Mouse (Mus musculus): ENCODE results near the gene Cldn7.
"Not testable (repeated sequence)": the region's sequence is repeated elsewhere in the genome, so short reads cannot be mapped to it uniquely, and the experiment has no call there.

Cldn7 gene

GRCm38 (mm10) chr11:69964650-69965270, at the start of gene Cldn7:
Cldn7 (plus strand) TSS chr11:69964779.
- no peak for DNase-seq

DNA sequence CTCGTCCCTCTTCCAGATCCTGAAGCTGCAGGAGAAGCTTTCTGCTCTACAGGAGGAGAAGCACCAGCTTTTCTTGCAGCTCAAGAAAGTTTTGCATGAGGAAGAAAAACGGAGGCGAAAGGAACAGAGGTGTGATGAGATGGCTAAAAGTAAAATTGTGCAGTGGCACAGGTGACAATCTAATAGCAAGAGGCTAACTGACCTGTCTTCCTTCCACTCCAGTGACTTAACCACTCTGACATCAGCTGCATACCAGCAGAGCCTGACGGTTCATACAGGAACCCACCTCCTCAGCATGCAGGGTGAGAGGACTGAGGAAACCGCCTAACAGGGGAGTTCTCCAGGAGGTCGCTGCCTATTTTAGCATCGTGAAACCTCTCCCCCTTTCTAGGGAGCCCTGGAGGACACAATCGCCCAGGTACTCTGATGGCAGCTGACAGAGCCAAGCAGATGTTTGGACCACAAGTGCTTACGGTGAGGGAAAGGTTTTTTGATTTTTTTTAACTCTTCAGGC, 49.6 kb upstream of the Cldn7 start:
- DNase-seq = no peak

DNA sequence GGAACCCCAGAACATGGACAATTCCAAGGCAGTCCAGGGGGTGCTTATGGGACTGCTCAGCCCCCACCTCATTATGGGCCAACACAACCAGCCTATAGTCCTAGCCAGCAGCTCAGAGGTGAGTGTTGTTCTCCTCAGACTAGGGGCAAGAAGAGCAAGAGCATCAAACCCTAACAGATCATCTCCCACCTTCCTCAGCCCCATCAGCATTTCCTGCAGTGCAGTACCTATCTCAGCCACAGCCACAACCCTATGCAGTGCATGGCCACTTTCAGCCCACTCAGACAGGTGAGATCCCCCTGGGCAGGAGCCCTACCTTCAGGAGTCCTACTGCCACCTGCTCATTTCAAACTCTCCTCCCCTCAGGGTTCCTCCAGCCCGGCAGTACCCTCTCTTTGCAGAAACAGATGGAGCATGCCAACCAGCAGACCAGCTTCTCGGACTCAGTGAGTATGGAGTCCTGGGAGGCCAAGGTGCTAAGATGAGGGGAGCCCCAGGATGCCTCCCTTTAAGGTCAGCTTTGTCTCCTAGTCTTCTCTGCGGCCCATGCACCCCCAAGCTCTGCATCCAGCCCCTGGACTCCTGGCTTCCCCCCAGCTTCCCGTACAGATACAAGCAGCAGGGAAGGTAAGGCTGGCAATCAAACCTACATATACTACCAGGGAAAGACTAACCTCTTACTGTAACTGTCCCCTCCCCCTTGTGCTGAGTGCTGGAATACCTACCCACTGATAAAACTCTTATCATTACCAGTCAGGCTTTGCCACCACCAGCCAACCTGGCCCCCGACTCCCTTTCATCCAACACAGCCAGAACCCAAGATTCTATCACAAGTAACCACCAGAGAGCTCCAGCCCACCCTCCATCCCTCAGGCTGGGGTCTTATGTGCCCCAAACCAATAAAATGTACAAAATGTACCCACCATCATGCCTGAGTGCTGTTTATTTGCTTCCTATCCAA, 48.6 kb upstream of the Cldn7 start:
- no peak for DNase-seq

DNA sequence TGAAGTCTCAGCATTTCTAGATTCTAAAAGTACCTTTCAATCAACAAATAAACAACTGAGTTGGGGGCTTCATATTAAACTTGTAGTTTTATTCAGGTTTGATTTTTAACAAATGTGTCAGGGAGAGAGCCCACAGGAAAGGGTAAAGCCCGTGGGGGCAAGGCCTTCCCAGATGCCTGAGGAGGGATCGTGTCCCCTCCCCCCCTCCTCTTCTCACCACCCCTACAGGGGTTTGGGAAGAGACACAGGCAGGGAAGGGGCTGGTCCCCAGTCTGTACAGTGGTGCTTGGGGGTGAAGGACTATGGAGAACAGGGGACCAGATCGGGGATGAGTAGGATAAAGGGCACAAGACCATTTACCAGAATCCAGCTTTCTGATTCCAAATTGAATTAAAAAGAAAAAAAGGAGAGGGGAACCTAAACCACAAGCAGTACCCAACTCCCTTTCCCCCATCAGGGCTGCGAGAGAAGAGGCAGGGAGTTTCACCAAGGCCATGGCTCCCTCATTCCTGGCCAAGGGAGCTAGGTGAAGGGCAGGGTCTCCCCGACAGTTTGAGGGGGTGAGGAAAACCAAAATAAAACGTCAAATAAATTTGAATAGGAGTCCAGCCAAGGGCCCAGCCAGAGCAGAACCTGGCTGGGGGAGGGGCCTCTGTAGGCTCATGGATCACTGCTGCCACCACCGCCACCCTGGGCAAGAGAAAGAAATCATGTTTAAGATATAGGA, 47.8 kb upstream of the Cldn7 start:
- not testable (repeated sequence) for DNase-seq

DNA sequence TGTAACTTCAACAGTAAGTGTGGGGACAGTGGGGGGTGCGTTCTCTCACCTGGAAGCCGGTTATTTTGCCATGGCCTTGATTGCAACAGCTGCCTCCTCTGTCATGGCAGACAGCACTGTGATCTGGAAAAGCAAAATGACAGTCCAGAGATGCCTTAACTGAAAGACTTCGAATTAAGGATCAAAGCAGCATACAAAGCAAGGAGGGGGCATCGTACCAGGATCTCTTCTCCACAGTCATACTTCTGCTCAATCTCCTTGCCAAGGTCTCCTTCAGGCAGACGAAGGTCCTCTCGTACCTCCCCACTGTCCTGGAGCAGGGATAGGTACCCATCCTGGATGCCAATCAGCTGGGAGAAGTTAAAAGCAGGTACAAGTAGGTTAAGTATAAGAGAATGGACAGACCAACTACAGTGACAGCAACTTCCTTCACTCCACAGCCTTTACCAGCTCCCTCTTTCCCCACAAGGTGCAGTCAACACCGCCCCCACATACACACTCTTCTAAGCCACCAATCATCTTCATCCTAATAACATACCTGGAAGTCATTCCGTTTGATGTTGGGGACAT, 47.1 kb upstream of the Cldn7 start:
- no peak for DNase-seq

GRCm38 (mm10) chr11:69918118-69918517, 46.5 kb upstream of the Cldn7 start:
- DNase-seq = no peak

GRCm38 (mm10) chr11:69919053-69919452, 45.5 kb upstream of the Cldn7 start:
- no peak for DNase-seq

DNA sequence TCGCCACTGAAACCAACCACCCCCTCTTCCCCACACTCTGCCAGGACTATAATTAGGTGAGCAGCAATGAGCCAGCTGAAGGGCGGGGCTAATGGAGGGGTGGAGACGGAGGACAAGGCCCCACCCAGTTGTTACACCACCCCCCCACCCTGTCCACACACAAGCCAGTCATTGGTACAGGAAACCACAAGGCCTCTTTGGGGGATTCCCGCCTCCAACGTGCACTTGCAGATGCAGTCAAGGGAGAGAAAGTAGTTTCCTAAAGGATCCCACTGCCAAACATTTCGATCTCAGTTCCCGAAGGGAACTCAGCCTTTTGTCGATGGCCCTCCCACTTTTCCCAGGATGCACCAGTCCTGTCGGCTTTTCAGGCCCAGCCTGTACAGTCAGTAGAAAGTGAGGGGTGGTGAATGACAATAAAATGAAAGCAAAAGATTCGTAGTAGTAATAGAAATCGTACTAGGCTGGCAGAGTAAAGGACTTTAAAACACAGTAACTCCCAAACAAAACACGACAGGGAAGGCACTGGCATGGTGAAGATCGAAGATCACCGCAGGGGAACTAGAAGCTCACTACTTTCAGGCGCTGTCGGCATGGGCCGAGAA, 44.8 kb upstream of the Cldn7 start:
- peak; percentile 55 to 74 for DNase-seq

- DNase-seq = no peak
Measured at GRCm38 (mm10) chr11:69920266-69921031, 44.1 kb upstream of the Cldn7 start.

DNA sequence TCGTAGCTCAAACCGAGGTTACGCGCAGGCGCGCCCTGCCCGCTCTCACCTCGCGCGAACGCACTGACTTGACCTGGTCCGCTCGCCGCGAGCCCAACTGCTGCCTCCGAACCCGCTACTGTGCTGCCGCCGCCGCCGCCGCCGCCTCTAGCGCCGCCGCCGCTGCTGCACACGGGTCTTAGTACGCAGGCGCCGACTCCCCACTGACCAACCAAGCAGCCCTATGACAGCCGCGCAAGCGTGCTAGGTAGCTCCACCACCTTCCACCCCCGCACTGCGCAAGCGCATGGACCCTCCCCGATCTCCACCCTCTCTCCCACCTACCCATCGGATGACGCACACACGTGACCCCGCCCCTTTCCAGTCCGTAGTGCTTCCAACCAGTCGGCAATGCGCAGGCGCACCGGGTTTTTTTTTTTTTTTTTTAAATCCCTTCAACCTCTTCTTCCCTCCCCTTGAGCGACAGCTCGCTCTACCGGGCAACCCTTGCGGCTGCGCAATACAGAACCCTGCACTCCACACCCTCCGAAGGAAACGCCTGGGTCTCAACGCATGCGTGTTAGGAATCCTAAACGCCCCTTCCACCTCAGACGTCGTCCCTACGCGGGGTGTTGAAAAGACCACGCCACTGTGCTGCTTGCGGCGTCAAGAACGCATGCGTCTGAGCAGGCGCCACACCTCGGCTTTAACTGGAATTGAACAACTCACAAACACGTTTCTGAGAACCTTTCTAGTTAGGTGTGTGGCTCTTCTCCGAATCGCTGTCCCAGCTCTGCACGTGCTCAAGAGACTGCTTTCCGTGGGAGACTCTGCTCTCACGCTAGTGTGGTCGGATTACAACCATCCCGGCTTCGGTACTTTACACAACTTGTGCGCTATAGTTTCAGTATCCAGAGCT, 43.2 kb upstream of the Cldn7 start, which contains the start of gene Eif5a:
Eif5a (minus strand) TSS at position 845 of the 898 bp plus-strand sequence.
- peak; percentile 100 for DNase-seq

DNA sequence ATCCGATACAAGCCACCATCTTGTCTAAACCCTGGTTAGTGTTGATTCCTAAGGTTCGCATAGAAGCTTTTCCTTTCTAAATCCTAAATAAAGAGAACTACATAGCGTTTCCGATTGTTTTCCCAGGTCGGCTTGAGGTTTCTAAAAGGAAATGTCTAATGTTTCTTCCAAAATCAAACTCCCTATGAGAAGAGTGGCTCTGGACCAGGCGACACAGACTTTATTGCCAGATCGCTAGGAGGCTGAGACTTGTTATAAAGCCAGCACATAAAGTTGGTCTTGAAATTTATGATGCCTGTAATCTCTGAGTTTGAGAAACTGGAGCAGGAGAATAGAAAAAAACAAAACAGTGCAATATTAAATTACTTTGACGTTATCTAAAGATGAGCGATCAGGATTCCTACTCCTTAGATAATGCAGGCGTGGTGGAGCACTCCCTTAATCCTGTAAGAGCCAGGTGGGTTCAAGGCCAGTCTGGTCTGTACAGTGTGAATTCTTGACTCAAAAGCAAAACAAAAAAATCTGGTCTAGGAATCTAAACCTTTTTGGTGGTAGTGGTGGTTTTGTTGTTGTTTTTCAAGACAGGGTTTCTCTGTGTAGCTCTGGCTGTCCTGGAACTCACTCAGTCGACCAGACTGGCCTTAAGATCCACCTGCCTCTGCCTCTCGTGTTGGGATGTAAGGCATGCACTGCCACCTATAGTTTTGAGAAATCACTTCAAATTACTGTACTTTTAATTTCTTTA, 42.4 kb upstream of the Cldn7 start:
- DNase-seq = no peak

DNA sequence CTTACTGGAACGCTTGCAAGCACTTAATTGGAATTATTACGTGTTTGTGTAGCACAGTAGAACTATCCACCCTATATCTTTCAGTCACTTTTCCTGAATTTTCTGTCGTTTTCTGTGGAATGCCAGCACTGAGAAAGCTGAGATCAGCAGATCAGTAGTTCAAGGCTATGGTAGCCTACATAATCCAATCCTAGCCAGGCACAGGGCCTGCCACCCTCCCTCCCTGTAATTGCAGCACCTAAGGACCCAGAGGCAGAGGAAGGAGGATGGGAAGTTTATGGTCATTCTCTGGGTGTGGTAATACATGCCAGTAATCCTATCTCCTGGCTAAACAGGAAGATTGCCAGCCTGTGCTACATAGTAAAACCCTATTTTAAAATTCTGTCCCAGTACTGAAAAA, 41.8 kb upstream of the Cldn7 start:
- no peak for DNase-seq

GRCm38 (mm10) chr11:69927501-69927900, 37.1 kb upstream of the Cldn7 start:
- DNase-seq = no peak

DNA sequence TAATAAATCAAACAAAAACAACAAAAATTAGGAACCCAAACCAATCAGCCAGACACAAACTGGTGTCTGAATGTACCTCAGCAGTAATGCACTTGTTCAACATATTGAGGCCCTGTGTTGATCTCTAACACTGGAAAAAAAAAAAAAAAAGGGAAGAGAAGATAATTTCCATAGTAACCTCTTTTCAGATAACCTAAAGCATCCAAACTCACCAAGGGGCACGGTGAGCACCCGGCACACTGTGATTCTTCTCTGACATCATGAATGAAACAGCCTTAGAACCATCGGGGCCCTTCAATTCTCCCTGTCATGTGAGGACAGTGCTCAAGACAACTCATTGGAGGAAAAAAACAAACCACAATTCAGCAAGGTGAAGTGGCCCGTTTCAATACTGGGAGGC, 34.9 kb upstream of the Cldn7 start:
- no peak for DNase-seq

- DNase-seq = not testable (repeated sequence)
Measured at GRCm38 (mm10) chr11:69930176-69930575, 34.4 kb upstream of the Cldn7 start.

DNA sequence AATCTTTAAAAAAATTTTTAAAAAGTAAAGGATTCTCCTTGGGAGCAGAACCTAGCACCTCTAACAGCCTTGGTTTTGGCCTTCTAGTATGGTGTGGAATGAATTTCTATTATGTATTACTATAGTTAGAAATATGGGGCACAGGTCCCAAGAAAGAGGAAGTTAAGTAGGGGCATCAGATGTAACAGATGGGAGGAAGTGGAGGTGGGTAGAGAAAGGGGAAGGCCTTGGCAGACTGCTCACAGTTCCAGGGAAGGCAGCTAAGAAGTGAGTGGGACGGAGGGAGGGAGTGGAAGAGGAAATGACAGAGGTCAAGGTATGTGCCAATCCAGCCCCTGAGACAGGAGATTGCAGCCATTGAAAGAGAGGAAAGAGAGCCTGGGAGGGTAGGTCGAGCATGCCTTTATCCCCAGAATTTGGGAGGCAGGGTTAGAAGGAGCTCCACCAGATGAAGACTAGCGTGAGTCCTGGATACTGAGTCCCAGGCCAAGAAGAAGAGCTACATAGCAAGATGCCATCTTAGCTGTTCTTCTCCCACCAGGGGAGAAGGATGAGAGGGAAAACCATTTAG, 33.5 kb upstream of the Cldn7 start:
- DNase-seq = no peak

DNA sequence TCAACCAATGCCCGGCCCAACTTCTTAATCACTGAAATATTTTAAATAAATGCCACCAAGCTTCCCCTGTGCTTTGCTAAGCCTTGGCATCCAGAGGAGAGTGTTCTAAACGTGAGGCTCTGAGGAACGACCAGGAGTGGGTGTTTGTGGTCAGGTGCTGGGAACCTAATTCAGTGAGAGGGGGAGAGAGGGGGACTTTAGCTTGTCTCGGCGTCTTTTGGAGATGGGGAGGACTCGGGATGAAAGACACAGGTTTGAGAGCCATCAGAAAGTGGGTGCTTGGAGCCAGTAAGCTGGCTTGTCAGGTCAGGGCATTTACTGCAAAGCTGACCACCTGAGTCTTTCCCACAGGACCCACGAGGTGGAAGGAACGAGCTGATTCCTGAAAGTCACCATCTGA, 32.8 kb upstream of the Cldn7 start:
- DNase-seq = no peak

GRCm38 (mm10) chr11:69932254-69932653, 32.3 kb upstream of the Cldn7 start:
- peak in 1 of 2 experiments; percentile 40 for DNase-seq

DNA sequence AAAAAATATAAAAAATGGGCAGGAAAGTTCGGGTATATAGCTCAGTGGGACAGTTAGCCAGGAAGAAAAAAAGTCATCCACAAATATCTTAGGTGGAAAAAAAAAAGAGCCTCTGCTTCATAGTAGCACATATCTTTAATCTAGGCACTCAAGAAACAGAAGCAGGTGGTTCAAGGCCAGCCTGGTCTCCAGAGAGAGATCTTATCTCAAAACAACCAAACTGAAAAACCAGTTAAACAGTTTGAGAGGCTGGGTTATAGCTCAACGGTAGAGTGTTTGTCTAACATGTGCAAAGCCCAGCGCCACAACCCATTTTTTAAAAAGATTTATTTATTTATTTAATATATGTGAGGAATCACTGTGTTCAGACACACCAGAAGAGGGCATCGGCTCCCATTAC, 31.5 kb upstream of the Cldn7 start:
- no peak for DNase-seq

Data from thymus, postnatal 36 days (tissue).